Mouse (Mus musculus) midbrain, embryonic 13.5 days (tissue): ENCODE data around the gene Gm44511. TPM values are rescaled to one million over a fixed set of nuclear protein-coding genes. Genes with fewer than 3 reads are reported as not detected.
"Not testable (repeated sequence)": the region's sequence is repeated elsewhere in the genome, so short reads cannot be mapped to it uniquely, and the experiment has no call there.

Source experiments
- ATAC-seq: fragments of 200-750 bp; cut with Nextera tagmentation; 2 replicates; pipeline ENCODE4 v1.8.0; 2017; ENCODE audit warnings: mild to moderate bottlenecking, moderate TSS enrichment, moderate library complexity
- H3K27ac ChIP-seq: fragments of 300-500 bp; sonication (generic); 2 replicates; pipeline ENCODE4 v1.5.1; 2015; ENCODE audit warnings: inconsistent platforms, mild to moderate bottlenecking, moderate library complexity
- H3K27me3 ChIP-seq: fragments of 300-500 bp; sonication (generic); 2 replicates; pipeline ENCODE4 v1.6.1; 2015; ENCODE audit warnings: mild to moderate bottlenecking, inconsistent platforms
- H3K36me3 ChIP-seq: fragments of 300-500 bp; sonication (generic); 2 replicates; pipeline ENCODE4 v1.6.1; 2015; ENCODE audit warnings: mild to moderate bottlenecking, inconsistent platforms
- H3K4me1 ChIP-seq: fragments of 300-500 bp; sonication (generic); replicated peaks from 2 replicates; pipeline ENCODE4 v1.6.1; 2015; ENCODE audit warnings: inconsistent platforms
- H3K4me2 ChIP-seq: fragments of 300-500 bp; sonication (generic); replicated peaks from 2 replicates; pipeline ENCODE4 v1.6.1; 2015; ENCODE audit warnings: moderate library complexity, mild to moderate bottlenecking, inconsistent platforms
- H3K4me3 ChIP-seq: fragments of 300-500 bp; sonication (generic); replicated peaks from 2 replicates; pipeline ENCODE4 v1.5.1; 2015; ENCODE audit warnings: mild to moderate bottlenecking, inconsistent platforms
- H3K9ac ChIP-seq: fragments of 300-500 bp; sonication (generic); replicated peaks from 2 replicates; pipeline ENCODE4 v1.6.1; 2015; ENCODE audit warnings: mild to moderate bottlenecking, inconsistent platforms
- H3K9me3 ChIP-seq: fragments of 300-500 bp; sonication (generic); 2 replicates; pipeline ENCODE4 v1.6.1; 2016; ENCODE audit warnings: mild to moderate bottlenecking, inconsistent platforms
- WGBS: fragments of 180-500 bp; shearing (Covaris S2); methylation state at CpG from one replicate; pipeline ENCODE4 v1.1.7; 2015; 5-methylcytosine and 5-hydroxymethylcytosine counted together
- polyA plus RNA-seq: library from polyadenylated mRNA; unstranded; fragments of >200 nt; fragmentation: Nextera tagmentation; extraction: Ambion mirVana; gene quantifications from 2 replicates; pipeline ENCODE4 v1.2.1, GENCODE M21; 2015

The Gm44511 gene
- polyA plus RNA-seq, 1 experiment from 2014 or later = not detected

GRCm38 (mm10) chr6:128807021-128807420 is 19.1 kb downstream of the Gm44511 start:
- Histone ChIP-seq H3K9me3 (no peaks in the 10 kb centered on the region), H3K36me3 (no peaks in the 10 kb centered on the region), H3K9ac (no peak overlapping the region), H3K4me2 (no peak overlapping the region), H3K4me3 (no peak overlapping the region), H3K27me3 (no peaks in the 10 kb centered on the region), H3K27ac (no peak overlapping the region), H3K4me1 (no peaks in the 10 kb centered on the region; the same call in 1 of the 2 replicates)
- WGBS = 69% methylated on average over 3 of the region's 3 CpGs
- ATAC-seq = no peak

GRCm38 (mm10) chr6:128804823-128805640 is 21.1 kb downstream of the Gm44511 start:
- H3K4me1 ChIP-seq, H3K27me3 ChIP-seq, H3K4me3 ChIP-seq, H3K9ac ChIP-seq, ATAC-seq, H3K4me2 ChIP-seq, H3K36me3 ChIP-seq, H3K9me3 ChIP-seq: not testable (repeated sequence)
- WGBS = 66% methylated on average over 7 of the region's 7 CpGs
- H3K27ac ChIP-seq = peak overlapping the region; percentile 22; the same call in 1 of the 2 replicates

GRCm38 (mm10) chr6:128802999-128803857 is 22.9 kb downstream of the Gm44511 start:
- Histone ChIP-seq H3K9me3 (no peaks in the 10 kb centered on the region), H3K4me2 (peak overlapping the region; percentile 60), H3K27me3 (no peaks in the 10 kb centered on the region), H3K27ac (peak overlapping the region; percentile 82), H3K9ac (peak overlapping the region; percentile 65), H3K4me1 (peaks cover 3% of the 10 kb centered on the region), H3K36me3 (no peaks in the 10 kb centered on the region), H3K4me3 (peak overlapping the region; percentile 48)
- 6% methylated on average over 26 of the region's 26 CpGs for WGBS
- peak; percentile 94 for ATAC-seq

- peak overlapping the region; percentile 48 for H3K4me3 ChIP-seq
- peaks cover 9% of the 10 kb centered on the region for H3K4me1 ChIP-seq
- H3K36me3 ChIP-seq = no peaks in the 10 kb centered on the region
- no peaks in the 10 kb centered on the region for H3K9me3 ChIP-seq
- peak overlapping the region; percentile 82 for H3K27ac ChIP-seq
- H3K4me2 ChIP-seq = peak overlapping the region; percentile 60
- H3K9ac ChIP-seq = peak overlapping the region; percentile 65
- no peaks in the 10 kb centered on the region for H3K27me3 ChIP-seq
- 12% methylated on average over 10 of the region's 10 CpGs for WGBS
- peak; percentile 70 for ATAC-seq
Observed at GRCm38 (mm10) chr6:128802557-128802956, 23.6 kb downstream of the Gm44511 start.

- H3K36me3 ChIP-seq, ATAC-seq, H3K4me3 ChIP-seq, H3K27me3 ChIP-seq, H3K9ac ChIP-seq, H3K27ac ChIP-seq, H3K4me2 ChIP-seq, H3K9me3 ChIP-seq: not testable (repeated sequence)
- H3K4me1 ChIP-seq = peaks cover 10% of the 10 kb centered on the region
- 82% methylated on average over 5 of the region's 5 CpGs for WGBS
Observed at GRCm38 (mm10) chr6:128800696-128801095, 25.4 kb downstream of the Gm44511 start.

- 15% methylated on average over 7 of the region's 7 CpGs for WGBS
- H3K27me3 ChIP-seq = no peaks in the 10 kb centered on the region
- no peak for ATAC-seq
- H3K4me2 ChIP-seq = peak overlapping the region; percentile 50
- peak overlapping the region; percentile 84 for H3K27ac ChIP-seq
- peak overlapping the region; percentile 62 for H3K9ac ChIP-seq
- H3K4me1 ChIP-seq = peaks cover 10% of the 10 kb centered on the region
- no peaks in the 10 kb centered on the region for H3K9me3 ChIP-seq
- H3K36me3 ChIP-seq = no peaks in the 10 kb centered on the region
- H3K4me3 ChIP-seq = peak overlapping the region; percentile 62
Observed at GRCm38 (mm10) chr6:128799896-128800270, 26.2 kb downstream of the Gm44511 start.

- Histone ChIP-seq H3K4me2 (peak overlapping the region; percentile 56), H3K27ac (peak overlapping the region; percentile 84), H3K4me3 (peak overlapping the region; percentile 62), H3K4me1 (peaks cover 10% of the 10 kb centered on the region), H3K9ac (peak overlapping the region; percentile 71)
- peak; percentile 81 for ATAC-seq
- H3K36me3 ChIP-seq, H3K9me3 ChIP-seq, H3K27me3 ChIP-seq: not testable (repeated sequence)
- under 1% methylated on average over 49 of the region's 49 CpGs for whole genome bisulfite sequencing
Observed at GRCm38 (mm10) chr6:128799144-128799895, 26.8 kb downstream of the Gm44511 start.

- not testable (repeated sequence) for H3K36me3 ChIP-seq, H3K9me3 ChIP-seq, H3K27me3 ChIP-seq
- 0% methylated on average over 20 of the region's 20 CpGs for WGBS
- peaks cover 10% of the 10 kb centered on the region for H3K4me1 ChIP-seq
- peak overlapping the region; percentile 71 for H3K9ac ChIP-seq
- peak overlapping the region; percentile 84 for H3K27ac ChIP-seq
- peak overlapping the region; percentile 62 for H3K4me3 ChIP-seq
- ATAC-seq = peak; percentile 28
- peak overlapping the region; percentile 56 for H3K4me2 ChIP-seq
Observed at GRCm38 (mm10) chr6:128798772-128799143, 27.4 kb downstream of the Gm44511 start.

- H3K9me3 ChIP-seq = no peaks in the 10 kb centered on the region
- H3K36me3 ChIP-seq = no peaks in the 10 kb centered on the region
- peak overlapping the region; percentile 62 for H3K4me3 ChIP-seq
- WGBS = 14% methylated on average over 15 of the region's 15 CpGs
- 0 out of 2 replicates have a peak overlapping the region, but pooled peaks have one; percentile 9 for H3K27ac ChIP-seq
- H3K27me3 ChIP-seq = no peaks in the 10 kb centered on the region
- peak overlapping the region; percentile 7; the same call in 1 of the 2 replicates for H3K9ac ChIP-seq
- peak overlapping the region; percentile 56 for H3K4me2 ChIP-seq
- H3K4me1 ChIP-seq = peaks cover 10% of the 10 kb centered on the region
- no peak for ATAC-seq
Observed at GRCm38 (mm10) chr6:128797936-128798771, 28.0 kb downstream of the Gm44511 start.

GRCm38 (mm10) chr6:128797185-128797905 is 28.8 kb downstream of the Gm44511 start:
- Histone ChIP-seq H3K9ac (no peak overlapping the region), H3K27ac (no peak overlapping the region), H3K4me1 (peaks cover 10% of the 10 kb centered on the region), H3K27me3 (no peaks in the 10 kb centered on the region), H3K9me3 (no peaks in the 10 kb centered on the region), H3K4me3 (peak overlapping the region; percentile 62), H3K4me2 (peak overlapping the region; percentile 56), H3K36me3 (no peaks in the 10 kb centered on the region)
- ATAC-seq = no peak
- WGBS = 83% methylated on average over 12 of the region's 12 CpGs
